Mouse (Mus musculus): Measurements from ENCODE around the gene Sec11a.
"Not testable (repeated sequence)": the region's sequence is repeated elsewhere in the genome, so short reads cannot be mapped to it uniquely, and the experiment has no call there.

Gene Sec11a

GRCm38 (mm10) chr7:80947445-80948350, at the start of gene Sec11a:
Gene Sec11a, minus strand, starts transcription at chr7:80947780.
- peak; percentile 93 for DNase-seq (ENCODE audit: low read depth, low spot score)

GRCm38 (mm10) chr7:80995266-80996146, 47.9 kb upstream of the Sec11a start:
- DNase-seq (ENCODE audit: low read depth, low spot score): no peak

DNA sequence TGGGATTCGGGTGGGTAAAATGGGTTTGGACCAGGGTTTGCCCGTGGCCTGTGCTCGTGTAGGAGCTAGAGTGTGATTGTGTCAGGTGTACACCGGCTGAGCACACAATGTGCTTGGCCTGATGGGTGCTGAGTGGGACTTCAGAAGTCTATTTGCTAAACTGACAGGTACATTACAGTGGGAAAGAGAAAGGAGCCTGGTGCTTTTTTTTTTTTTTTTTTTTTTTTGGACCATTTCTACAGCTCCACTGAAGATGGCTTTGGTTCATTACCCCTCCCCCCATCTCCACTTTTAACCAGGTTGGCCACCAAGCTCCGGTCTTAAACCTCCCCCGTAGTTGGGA, 47.1 kb upstream of the Sec11a start:
- no peak for DNase-seq (ENCODE audit: low read depth, low spot score)

- DNase-seq (ENCODE audit: low read depth, low spot score): peak; percentile 79
These were observed 46.5 kb upstream of the Sec11a start for GRCm38 (mm10) chr7:80993834-80994662.

- peak; percentile 70 for DNase-seq (ENCODE audit: low read depth, low spot score)
These were observed 45.6 kb upstream of the Sec11a start, which contains the start of gene Zfp592 for GRCm38 (mm10) chr7:80992980-80993833. Gene Zfp592, plus strand, starts transcription at chr7:80993681.

- no peak for DNase-seq (ENCODE audit: low read depth, low spot score)
These were observed 45.0 kb upstream of the Sec11a start for GRCm38 (mm10) chr7:80992631-80992979.

- DNase-seq (ENCODE audit: low read depth, low spot score): no peak
These were observed 44.5 kb upstream of the Sec11a start for GRCm38 (mm10) chr7:80992063-80992462.

DNA sequence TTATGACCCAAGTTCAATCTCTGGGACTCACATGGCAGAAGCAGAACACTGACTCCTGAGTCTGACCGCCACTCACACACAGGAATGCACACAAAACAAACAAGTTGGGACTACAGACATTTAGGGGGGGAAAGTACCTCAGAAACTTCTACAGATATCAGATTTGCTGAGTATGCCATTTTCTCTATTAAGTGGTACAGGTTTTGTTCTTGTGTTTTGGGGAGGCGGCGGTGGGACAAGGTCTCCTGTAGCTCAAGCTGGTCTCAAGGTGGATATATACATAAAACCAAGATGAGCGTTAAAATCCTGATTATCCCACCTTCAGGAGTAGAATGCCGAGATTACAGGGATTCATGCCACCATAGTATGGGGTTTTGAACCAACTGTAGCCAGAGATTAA, 44.0 kb upstream of the Sec11a start:
- no peak for DNase-seq (ENCODE audit: low read depth, low spot score)

- DNase-seq (ENCODE audit: low read depth, low spot score): no peak
These were observed 42.7 kb upstream of the Sec11a start for GRCm38 (mm10) chr7:80990276-80990675.

DNA sequence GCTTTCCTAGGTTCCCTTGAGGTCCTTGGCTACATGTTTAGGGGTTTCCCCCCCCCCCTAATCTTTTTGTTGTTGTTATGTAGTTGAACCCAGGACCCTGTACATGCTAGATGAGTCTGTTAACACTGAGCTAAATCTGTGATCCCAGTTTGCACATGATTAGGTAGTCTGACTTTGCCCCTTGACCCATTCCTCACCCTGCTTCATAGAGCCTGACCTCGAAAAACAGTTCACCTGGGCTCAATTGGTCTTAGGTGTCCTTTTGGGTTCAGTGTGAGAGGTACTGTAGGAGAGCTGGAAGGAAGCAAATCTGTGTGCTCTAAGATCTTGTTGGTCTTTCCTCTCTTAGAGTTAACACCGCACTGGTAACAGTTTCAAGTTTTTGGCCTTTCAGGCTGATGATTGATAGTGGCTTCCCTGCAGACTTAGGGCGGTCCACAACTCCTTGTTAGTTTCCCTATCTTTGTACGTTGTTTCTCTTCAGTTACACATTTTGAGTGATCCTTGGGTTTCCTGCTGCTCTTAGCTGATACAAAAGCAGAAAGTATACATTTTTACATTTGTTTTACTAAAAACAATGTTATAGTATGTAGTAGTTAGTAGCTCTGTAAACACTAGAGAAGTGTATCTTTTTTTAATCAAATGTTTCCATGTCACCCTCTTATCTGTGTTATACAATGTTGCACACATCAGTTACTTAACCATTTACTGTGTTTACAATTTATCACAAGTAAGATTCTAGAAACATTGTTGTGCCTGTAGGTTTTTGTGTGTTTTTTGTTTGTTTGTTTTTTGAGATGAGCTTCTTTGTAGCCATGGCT, 40.4 kb upstream of the Sec11a start:
- no peak for DNase-seq (ENCODE audit: low read depth, low spot score)

- no peak for DNase-seq (ENCODE audit: low read depth, low spot score)
These were observed 39.0 kb upstream of the Sec11a start for GRCm38 (mm10) chr7:80986458-80987187.

DNA sequence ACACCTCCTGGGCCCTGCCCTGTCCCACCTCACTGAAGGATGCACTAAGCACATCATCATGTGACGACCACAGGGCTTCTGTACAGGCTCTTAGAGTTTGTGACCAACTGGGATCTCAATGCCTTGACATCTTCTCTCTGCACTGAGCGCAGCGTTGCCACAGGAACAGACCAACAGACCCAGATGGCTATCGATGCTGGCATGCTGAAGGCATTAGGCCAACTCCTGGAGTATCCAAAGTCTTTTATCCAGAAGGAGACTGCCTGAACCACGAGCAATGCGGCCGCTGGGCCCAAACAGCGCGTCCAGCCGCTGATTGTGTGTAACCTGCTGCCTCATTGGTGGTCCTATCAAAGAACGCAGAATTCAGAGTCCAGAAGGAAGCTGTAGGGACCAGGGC, 33.0 kb upstream of the Sec11a start:
- DNase-seq (ENCODE audit: low read depth, low spot score): no peak

- DNase-seq (ENCODE audit: low read depth, low spot score): not testable (repeated sequence)
These were observed 26.0 kb upstream of the Sec11a start for GRCm38 (mm10) chr7:80973638-80974015.

DNA sequence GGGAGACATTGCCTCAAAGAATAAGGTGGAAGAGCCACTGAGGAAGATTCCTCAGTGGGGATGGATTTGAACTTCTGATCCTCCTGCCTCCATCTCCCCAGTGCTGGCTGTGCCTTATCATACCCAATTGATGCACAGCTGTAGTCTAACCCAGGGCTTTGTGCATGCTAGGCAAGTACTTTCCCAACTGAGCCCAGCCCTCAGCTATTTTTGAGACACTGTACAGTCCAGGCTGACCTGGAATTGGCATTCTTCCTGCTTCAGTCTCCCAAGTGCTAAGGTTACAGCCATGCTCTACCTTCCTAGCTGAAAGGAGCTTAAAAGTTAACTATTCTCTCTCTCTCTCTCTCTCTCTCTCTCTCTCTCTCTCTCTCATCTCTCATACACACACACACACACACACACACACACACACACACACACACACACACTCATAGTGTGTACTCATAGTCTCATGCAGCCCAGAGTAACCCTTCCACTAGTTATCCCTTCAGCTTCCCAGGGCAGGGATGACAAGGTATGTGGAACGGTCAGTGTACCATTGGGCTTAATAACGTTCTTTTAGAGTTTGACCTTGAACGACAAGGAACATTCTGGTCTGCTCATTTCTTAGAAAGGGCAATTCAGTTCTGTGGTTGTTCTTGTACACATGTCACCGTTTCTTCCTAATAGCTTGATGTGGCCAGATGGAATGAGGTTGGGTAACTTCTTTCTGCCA, 25.5 kb upstream of the Sec11a start:
- not testable (repeated sequence) for DNase-seq (ENCODE audit: low read depth, low spot score)

GRCm38 (mm10) chr7:80972082-80972481, 24.5 kb upstream of the Sec11a start:
- no peak for DNase-seq (ENCODE audit: low read depth, low spot score)

- DNase-seq (ENCODE audit: low read depth, low spot score): no peak
These were observed 23.8 kb upstream of the Sec11a start for GRCm38 (mm10) chr7:80971419-80971818.

GRCm38 (mm10) chr7:80970913-80971312, 23.3 kb upstream of the Sec11a start:
- DNase-seq (ENCODE audit: low read depth, low spot score): no peak

GRCm38 (mm10) chr7:80962799-80963198, 15.2 kb upstream of the Sec11a start:
- DNase-seq (ENCODE audit: low read depth, low spot score): no peak

DNA sequence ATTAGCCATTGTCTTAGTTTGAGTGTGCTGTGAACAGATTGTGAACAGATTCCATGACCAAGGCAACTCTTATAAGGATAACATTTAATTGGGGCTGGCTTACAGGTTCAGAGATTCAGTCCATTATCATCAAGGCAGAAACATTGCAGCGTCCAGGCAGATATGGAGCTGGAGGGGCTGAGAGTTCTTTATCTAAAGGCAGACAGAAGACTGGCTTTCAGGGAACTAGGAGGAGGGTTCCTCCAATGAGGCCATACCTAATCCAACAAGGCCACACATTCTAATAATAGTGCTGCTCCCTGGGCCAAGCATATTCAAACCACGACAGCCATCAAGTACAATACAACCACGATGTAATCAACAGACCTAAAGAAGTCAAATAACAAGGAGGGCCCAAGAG, 11.4 kb upstream of the Sec11a start:
- no peak for DNase-seq (ENCODE audit: low read depth, low spot score)

Data from mesoderm, embryonic 11.5 days (tissue).